Mouse (Mus musculus) neural tube, embryonic 15.5 days (tissue): ENCODE results near the gene Acap3. TPM values are rescaled to one million over a fixed set of nuclear protein-coding genes. Genes with fewer than 3 reads are reported as not detected.
A peak's percentile ranks its signal among the peaks of the same experiment; 100 is the strongest.

Source experiments
- ATAC-seq: fragments of 200-750 bp; cut with Nextera tagmentation; 2 replicates; pipeline ENCODE4 v1.8.0; 2017; ENCODE audit warnings: mild to moderate bottlenecking, moderate TSS enrichment, moderate library complexity; ENCODE audit not compliant: low FRiP score
- H3K27ac ChIP-seq: fragments of 300-500 bp; sonication (generic); replicated peaks from 2 replicates; pipeline ENCODE4 v1.5.1; 2015; ENCODE audit warnings: mild to moderate bottlenecking, inconsistent platforms
- H3K27me3 ChIP-seq: fragments of 300-500 bp; sonication (generic); replicated peaks from 2 replicates; pipeline ENCODE4 v1.6.1; 2015; ENCODE audit warnings: inconsistent platforms
- H3K36me3 ChIP-seq: fragments of 300-500 bp; sonication (generic); 2 replicates; pipeline ENCODE4 v1.6.1; 2015; ENCODE audit warnings: inconsistent platforms
- H3K4me1 ChIP-seq: fragments of 300-500 bp; sonication (generic); 2 replicates; pipeline ENCODE4 v1.6.1; 2015; ENCODE audit warnings: inconsistent platforms
- H3K4me2 ChIP-seq: fragments of 300-500 bp; sonication (generic); 2 replicates; pipeline ENCODE4 v1.6.1; 2015; ENCODE audit warnings: inconsistent platforms, mild to moderate bottlenecking, moderate library complexity
- H3K4me3 ChIP-seq: fragments of 300-500 bp; sonication (generic); replicated peaks from 2 replicates; pipeline ENCODE4 v1.5.1; 2015; ENCODE audit warnings: mild to moderate bottlenecking, inconsistent platforms
- H3K9ac ChIP-seq: fragments of 300-500 bp; sonication (generic); replicated peaks from 2 replicates; pipeline ENCODE4 v1.6.1; 2015; ENCODE audit warnings: mild to moderate bottlenecking, inconsistent platforms
- H3K9me3 ChIP-seq: fragments of 300-500 bp; sonication (generic); replicated peaks from 2 replicates; pipeline ENCODE4 v1.6.1; 2016; ENCODE audit warnings: inconsistent platforms
- WGBS: fragments of 180-500 bp; shearing (Covaris S2); methylation state at CpG from one replicate; pipeline ENCODE4 v1.1.7; 2015; ENCODE audit warnings: mixed read lengths; 5-methylcytosine and 5-hydroxymethylcytosine counted together
- polyA plus RNA-seq: library from polyadenylated mRNA; unstranded; fragments of >200 nt; fragmentation: Nextera tagmentation; extraction: Ambion mirVana; gene quantifications from 2 replicates; pipeline ENCODE4 v1.2.1, GENCODE M21; 2015

Gene Acap3
- polyA plus RNA-seq, 1 experiment from 2014 or later = 70.3 TPM

DNA sequence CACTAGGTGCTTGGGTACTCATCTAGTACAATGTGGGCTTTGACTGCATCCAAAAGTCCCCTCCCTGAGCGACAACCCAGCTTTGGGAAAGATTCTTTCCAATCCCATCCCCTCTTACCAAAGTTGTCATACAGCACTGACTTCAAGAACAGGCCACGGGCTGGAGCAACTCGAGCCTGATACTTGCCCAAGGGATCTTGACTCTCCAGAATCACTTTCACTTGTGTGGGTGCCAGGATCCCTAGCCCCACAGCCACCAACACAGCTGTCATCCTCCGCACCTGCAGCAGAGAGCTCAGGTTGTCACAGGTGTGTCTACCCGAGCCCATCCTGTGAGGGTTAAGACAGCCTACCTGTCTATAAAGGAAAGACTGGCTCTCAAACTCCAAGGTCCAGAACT is 2.3 kb upstream of the Acap3 start:
- Histone ChIP-seq H3K27me3 (no peaks in the 10 kb centered on the region), H3K36me3 (peaks cover 49% of the 10 kb centered on the region), H3K4me2 (no peak overlapping the region; the same call in 1 of the 2 replicates), H3K27ac (no peak overlapping the region), H3K4me1 (peaks cover 36% of the 10 kb centered on the region), H3K9ac (no peak overlapping the region), H3K4me3 (no peak overlapping the region), H3K9me3 (no peaks in the 10 kb centered on the region)
- no peak for ATAC-seq
- 87% methylated on average over 5 of the region's 5 CpGs for WGBS

DNA sequence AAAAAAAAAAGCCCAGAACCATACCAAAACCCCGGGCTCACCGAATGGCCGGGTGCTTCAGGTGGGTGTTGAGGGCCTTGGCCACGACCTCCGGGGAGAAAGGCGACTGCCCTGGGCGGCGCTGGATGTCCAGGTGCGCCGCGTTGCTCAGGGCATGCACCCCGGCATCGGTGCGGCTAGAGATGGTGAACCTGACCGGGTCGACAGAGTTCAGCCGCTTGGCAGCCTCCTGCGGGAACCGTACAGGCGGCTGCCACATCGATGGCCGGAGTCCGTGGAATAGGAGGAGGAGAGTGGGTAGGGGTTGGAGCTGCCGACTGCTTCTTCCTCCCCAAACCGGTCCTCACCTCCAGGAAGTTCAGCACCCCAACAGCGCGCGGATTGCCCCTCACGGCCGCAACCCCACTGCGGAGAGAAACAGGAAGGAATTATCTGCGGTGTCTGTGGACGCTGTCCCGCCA is 581 bp upstream of the Acap3 start:
- peak overlapping the region; percentile 97 for H3K9ac ChIP-seq
- no peak for ATAC-seq
- H3K9me3 ChIP-seq = no peaks in the 10 kb centered on the region
- H3K36me3 ChIP-seq = peaks cover 38% of the 10 kb centered on the region
- no peaks in the 10 kb centered on the region for H3K27me3 ChIP-seq
- H3K4me2 ChIP-seq = peak overlapping the region; percentile 97
- WGBS = under 1% methylated on average over 34 of the region's 34 CpGs
- peak overlapping the region; percentile 75 for H3K4me3 ChIP-seq
- H3K4me1 ChIP-seq = peaks cover 53% of the 10 kb centered on the region
- peak overlapping the region; percentile 100 for H3K27ac ChIP-seq

- 0% methylated on average over 55 of the region's 56 CpGs for WGBS
- H3K4me2 ChIP-seq = peak overlapping the region; percentile 97
- peak; percentile 91 for ATAC-seq
- H3K4me1 ChIP-seq = peaks cover 54% of the 10 kb centered on the region
- peak overlapping the region; percentile 100 for H3K27ac ChIP-seq
- H3K9ac ChIP-seq = peak overlapping the region; percentile 97
- no peaks in the 10 kb centered on the region for H3K27me3 ChIP-seq
- peak overlapping the region; percentile 75 for H3K4me3 ChIP-seq
- peaks cover 38% of the 10 kb centered on the region for H3K36me3 ChIP-seq
- no peaks in the 10 kb centered on the region for H3K9me3 ChIP-seq
These were observed 395 bp downstream of the Acap3 start for GRCm38 (mm10) chr4:155892017-155892416.

GRCm38 (mm10) chr4:155892438-155893211 is 1.0 kb downstream of the Acap3 start:
- H3K4me3 ChIP-seq = peak overlapping the region; percentile 75
- peak overlapping the region; percentile 97 for H3K4me2 ChIP-seq
- peaks cover 33% of the 10 kb centered on the region for H3K36me3 ChIP-seq
- no peaks in the 10 kb centered on the region for H3K9me3 ChIP-seq
- H3K27me3 ChIP-seq = no peaks in the 10 kb centered on the region
- peak overlapping the region; percentile 97 for H3K9ac ChIP-seq
- H3K4me1 ChIP-seq = peaks cover 54% of the 10 kb centered on the region
- ATAC-seq = peak; percentile 36
- peak overlapping the region; percentile 100 for H3K27ac ChIP-seq
- 4% methylated on average over 35 of the region's 37 CpGs for WGBS

- Histone ChIP-seq H3K4me1 (peaks cover 54% of the 10 kb centered on the region), H3K9me3 (no peaks in the 10 kb centered on the region), H3K4me3 (peak overlapping the region; percentile 75), H3K9ac (peak overlapping the region; percentile 97), H3K36me3 (peaks cover 31% of the 10 kb centered on the region), H3K27me3 (no peaks in the 10 kb centered on the region), H3K27ac (peak overlapping the region; percentile 100; the same call in 1 of the 2 replicates), H3K4me2 (peak overlapping the region; percentile 97)
- 65% methylated on average over 8 of the region's 8 CpGs for WGBS
- no peak for ATAC-seq
These were observed 1.6 kb downstream of the Acap3 start for GRCm38 (mm10) chr4:155893212-155893690.

DNA sequence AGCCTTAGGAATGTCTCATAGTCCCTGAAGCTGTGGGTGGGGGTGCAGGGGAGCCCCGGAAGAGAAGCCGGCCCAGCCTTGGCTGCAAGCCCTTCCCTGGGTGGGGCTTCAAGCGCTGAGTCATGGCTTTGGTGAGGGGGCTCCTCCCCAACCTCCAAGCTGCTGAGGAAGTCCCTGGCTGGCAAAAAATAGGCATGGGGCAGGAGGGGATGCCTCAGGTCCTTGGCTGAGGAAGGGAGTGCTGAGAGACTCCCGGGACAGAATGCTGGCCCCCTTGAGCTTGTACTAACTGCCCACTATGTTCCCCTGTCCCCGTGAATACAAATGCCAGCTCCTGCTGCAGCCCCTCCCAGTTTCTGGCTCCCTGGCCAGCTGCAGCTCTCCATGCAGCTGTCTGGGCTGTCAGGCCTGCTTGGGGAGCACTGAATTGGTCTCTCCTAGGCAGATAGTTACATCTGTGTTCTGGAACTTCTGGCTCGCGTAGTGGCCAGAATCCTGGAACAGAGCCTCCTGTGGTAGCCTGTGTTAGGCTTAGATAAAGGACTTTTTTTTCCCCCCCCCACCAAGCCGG is 2.8 kb downstream of the Acap3 start:
- H3K9me3 ChIP-seq = no peaks in the 10 kb centered on the region
- H3K27ac ChIP-seq = peak overlapping the region; percentile 58
- peak overlapping the region; percentile 75 for H3K4me3 ChIP-seq
- H3K27me3 ChIP-seq = no peaks in the 10 kb centered on the region
- peak overlapping the region; percentile 97 for H3K9ac ChIP-seq
- 34% methylated on average over 8 of the region's 8 CpGs for WGBS
- ATAC-seq = no peak
- peaks cover 32% of the 10 kb centered on the region for H3K36me3 ChIP-seq
- H3K4me1 ChIP-seq = peaks cover 53% of the 10 kb centered on the region
- H3K4me2 ChIP-seq = peak overlapping the region; percentile 97

DNA sequence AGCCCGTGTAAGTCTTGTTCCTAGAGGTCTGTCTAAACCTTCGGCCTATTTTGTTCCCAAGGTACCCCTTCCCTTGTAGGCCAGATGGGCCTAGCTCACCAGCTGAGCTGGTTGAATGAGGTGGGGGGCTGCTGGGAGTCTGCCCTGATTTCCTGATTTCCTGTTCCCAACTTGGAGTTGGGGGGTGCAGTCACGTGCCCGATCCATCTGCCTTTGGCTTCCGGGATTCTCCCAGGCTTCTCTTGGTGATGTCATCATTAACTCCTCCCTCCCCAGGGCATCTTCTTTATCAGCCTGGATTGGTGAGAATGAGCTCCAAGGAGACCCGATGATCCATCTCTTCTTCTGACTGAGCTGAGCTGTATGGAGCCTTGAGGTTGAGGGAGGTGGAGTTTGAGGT is 3.6 kb downstream of the Acap3 start:
- no peak for ATAC-seq
- WGBS = 40% methylated on average over 6 of the region's 6 CpGs
- peak overlapping the region; percentile 97 for H3K4me2 ChIP-seq

DNA sequence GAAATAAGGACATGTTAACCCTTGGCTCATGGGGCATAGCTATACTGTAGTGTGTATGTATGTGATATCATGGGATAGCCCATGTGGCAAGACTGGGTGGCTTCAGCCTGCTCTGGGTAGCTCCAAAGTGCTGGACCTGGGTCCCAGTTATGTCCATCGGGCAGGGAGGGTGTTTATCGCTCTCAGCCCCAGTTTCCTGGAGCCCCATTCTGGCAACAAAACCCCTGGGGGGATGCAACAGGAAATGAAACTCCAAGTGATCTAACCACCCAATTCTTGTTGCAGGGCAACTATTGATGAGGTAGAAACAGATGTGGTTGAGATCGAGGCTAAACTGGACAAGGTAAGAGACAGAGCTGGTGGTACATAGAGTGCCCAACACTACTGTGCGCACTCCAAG is 4.2 kb downstream of the Acap3 start:
- ATAC-seq = no peak
- Histone ChIP-seq H3K9ac (0 out of 2 replicates have a peak overlapping the region, but pooled peaks have one; percentile 97), H3K27me3 (no peaks in the 10 kb centered on the region), H3K36me3 (peaks cover 42% of the 10 kb centered on the region), H3K4me1 (peaks cover 39% of the 10 kb centered on the region), H3K9me3 (no peaks in the 10 kb centered on the region), H3K4me3 (peak overlapping the region; percentile 75; the same call in 1 of the 2 replicates), H3K4me2 (peak overlapping the region; percentile 97), H3K27ac (no peak overlapping the region)
- 91% methylated on average over 4 of the region's 4 CpGs for WGBS

More for the DNA sequence above, 3.6 kb downstream of the Acap3 start:
- no peaks in the 10 kb centered on the region for H3K9me3 ChIP-seq
- H3K27me3 ChIP-seq = no peaks in the 10 kb centered on the region
- peak overlapping the region; percentile 58 for H3K27ac ChIP-seq
- peaks cover 45% of the 10 kb centered on the region for H3K4me1 ChIP-seq
- peak overlapping the region; percentile 97; the same call in 1 of the 2 replicates for H3K9ac ChIP-seq
- peak overlapping the region; percentile 75 for H3K4me3 ChIP-seq
- H3K36me3 ChIP-seq = peaks cover 36% of the 10 kb centered on the region

DNA sequence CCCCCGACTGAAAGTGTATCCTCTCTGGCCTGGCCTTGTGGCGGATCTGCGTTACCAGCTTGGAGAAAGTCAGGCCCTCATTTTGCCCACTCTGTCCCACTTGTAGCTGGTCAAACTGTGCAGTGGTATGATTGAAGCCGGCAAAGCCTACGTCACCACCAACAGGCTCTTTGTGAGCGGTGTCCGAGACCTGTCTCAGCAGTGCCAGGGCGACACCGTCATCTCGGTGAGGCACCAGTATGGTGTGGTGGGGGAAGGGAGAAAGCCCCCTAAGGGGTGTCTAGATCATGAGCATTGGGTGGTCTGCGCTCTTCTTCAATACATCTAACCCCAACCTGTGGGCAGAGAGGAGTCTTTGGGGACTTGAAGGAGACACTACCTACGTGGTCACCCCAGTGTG is 4.8 kb downstream of the Acap3 start:
- Histone ChIP-seq H3K36me3 (peaks cover 48% of the 10 kb centered on the region), H3K4me2 (no peak overlapping the region), H3K9me3 (no peaks in the 10 kb centered on the region), H3K4me3 (no peak overlapping the region), H3K27me3 (no peaks in the 10 kb centered on the region), H3K27ac (no peak overlapping the region), H3K9ac (no peak overlapping the region), H3K4me1 (peaks cover 36% of the 10 kb centered on the region)
- 96% methylated on average over 12 of the region's 12 CpGs for WGBS
- no peak for ATAC-seq

- H3K36me3 ChIP-seq = peaks cover 67% of the 10 kb centered on the region
- 98% methylated on average over 2 of the region's 2 CpGs for whole genome bisulfite sequencing
- H3K4me1 ChIP-seq = peaks cover 28% of the 10 kb centered on the region
- no peak overlapping the region for H3K27ac ChIP-seq
- H3K9ac ChIP-seq = no peak overlapping the region
- no peak for ATAC-seq
- no peaks in the 10 kb centered on the region for H3K9me3 ChIP-seq
- H3K4me3 ChIP-seq = no peak overlapping the region
- H3K27me3 ChIP-seq = no peaks in the 10 kb centered on the region
- no peak overlapping the region for H3K4me2 ChIP-seq
These were observed 6.7 kb downstream of the Acap3 start for GRCm38 (mm10) chr4:155898318-155898717.

DNA sequence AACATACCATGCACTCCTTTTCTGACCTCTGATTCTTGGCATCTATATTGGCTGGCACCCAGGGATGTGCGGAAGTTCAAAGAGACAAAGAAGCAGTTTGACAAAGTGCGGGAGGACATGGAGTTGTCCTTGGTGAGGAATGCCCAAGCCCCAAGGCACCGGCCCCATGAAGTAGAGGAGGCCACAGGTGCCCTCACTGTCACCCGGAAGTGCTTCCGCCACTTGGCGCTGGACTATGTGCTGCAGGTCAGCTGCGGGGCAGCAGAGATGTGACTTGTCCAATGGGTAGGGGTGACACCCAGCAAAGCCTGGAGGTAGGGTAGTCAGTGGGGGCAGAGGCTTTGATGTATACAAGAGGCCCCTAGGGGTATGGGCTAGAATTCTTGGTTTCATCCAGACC is 7.7 kb downstream of the Acap3 start:
- Histone ChIP-seq H3K4me1 (peaks cover 18% of the 10 kb centered on the region), H3K4me3 (no peak overlapping the region), H3K36me3 (peaks cover 77% of the 10 kb centered on the region), H3K9ac (no peak overlapping the region), H3K27ac (no peak overlapping the region), H3K4me2 (no peak overlapping the region), H3K27me3 (no peaks in the 10 kb centered on the region), H3K9me3 (no peaks in the 10 kb centered on the region)
- ATAC-seq = no peak
- WGBS = 96% methylated on average over 7 of the region's 7 CpGs
